Mouse (Mus musculus) heart, embryonic 12.5 days (tissue): ENCODE data around the gene Slc25a47. TPM values are rescaled to one million over a fixed set of nuclear protein-coding genes. Genes with fewer than 3 reads are reported as not detected.

Experiments used
- ATAC-seq: fragments of 200-750 bp; cut with Nextera tagmentation; 2 replicates; pipeline ENCODE4 v1.8.0; 2017; ENCODE audit warnings: moderate TSS enrichment, moderate library complexity; ENCODE audit not compliant: insufficient number of reproducible peaks, low FRiP score
- H3K27ac ChIP-seq: fragments of 300-500 bp; sonication (generic); 2 replicates; pipeline ENCODE4 v1.5.1; 2016; ENCODE audit warnings: mild to moderate bottlenecking, moderate library complexity; ENCODE audit not compliant: poor library complexity, severe bottlenecking
- H3K27me3 ChIP-seq: fragments of 300-500 bp; sonication (generic); replicated peaks from 2 replicates; pipeline ENCODE4 v1.6.1; 2016; ENCODE audit warnings: mild to moderate bottlenecking, moderate library complexity
- H3K36me3 ChIP-seq: fragments of 300-500 bp; sonication (generic); 2 replicates; pipeline ENCODE4 v1.6.1; 2016; ENCODE audit warnings: mild to moderate bottlenecking, moderate library complexity
- H3K4me1 ChIP-seq: fragments of 300-500 bp; sonication (generic); replicated peaks from 2 replicates; pipeline ENCODE4 v1.6.1; 2016; ENCODE audit warnings: mild to moderate bottlenecking
- H3K4me2 ChIP-seq: fragments of 300-500 bp; sonication (generic); 2 replicates; pipeline ENCODE4 v1.6.1; 2016; ENCODE audit warnings: mild to moderate bottlenecking, moderate library complexity
- H3K4me3 ChIP-seq: fragments of 300-500 bp; sonication (generic); 2 replicates; pipeline ENCODE4 v1.5.1; 2016; ENCODE audit warnings: mild to moderate bottlenecking
- H3K9ac ChIP-seq: fragments of 300-500 bp; sonication (generic); 2 replicates; pipeline ENCODE4 v1.6.1; 2016; ENCODE audit warnings: mild to moderate bottlenecking, moderate library complexity
- H3K9me3 ChIP-seq: fragments of 300-500 bp; sonication (generic); replicated peaks from 2 replicates; pipeline ENCODE4 v1.6.1; 2016; ENCODE audit warnings: mild to moderate bottlenecking, moderate library complexity
- WGBS: fragments of 180-500 bp; shearing (Covaris S2); methylation state at CpG from one replicate; pipeline ENCODE4 v1.1.7; 2016; 5-methylcytosine and 5-hydroxymethylcytosine counted together
- polyA plus RNA-seq: library from polyadenylated mRNA; unstranded; fragments of >200 nt; fragmentation: Nextera tagmentation; extraction: Ambion mirVana; gene quantifications from 2 replicates; pipeline ENCODE4 v1.2.1, GENCODE M21; 2016

Gene Slc25a47
- polyA plus RNA-seq, 1 experiment from 2014 or later = 5.4 TPM

DNA sequence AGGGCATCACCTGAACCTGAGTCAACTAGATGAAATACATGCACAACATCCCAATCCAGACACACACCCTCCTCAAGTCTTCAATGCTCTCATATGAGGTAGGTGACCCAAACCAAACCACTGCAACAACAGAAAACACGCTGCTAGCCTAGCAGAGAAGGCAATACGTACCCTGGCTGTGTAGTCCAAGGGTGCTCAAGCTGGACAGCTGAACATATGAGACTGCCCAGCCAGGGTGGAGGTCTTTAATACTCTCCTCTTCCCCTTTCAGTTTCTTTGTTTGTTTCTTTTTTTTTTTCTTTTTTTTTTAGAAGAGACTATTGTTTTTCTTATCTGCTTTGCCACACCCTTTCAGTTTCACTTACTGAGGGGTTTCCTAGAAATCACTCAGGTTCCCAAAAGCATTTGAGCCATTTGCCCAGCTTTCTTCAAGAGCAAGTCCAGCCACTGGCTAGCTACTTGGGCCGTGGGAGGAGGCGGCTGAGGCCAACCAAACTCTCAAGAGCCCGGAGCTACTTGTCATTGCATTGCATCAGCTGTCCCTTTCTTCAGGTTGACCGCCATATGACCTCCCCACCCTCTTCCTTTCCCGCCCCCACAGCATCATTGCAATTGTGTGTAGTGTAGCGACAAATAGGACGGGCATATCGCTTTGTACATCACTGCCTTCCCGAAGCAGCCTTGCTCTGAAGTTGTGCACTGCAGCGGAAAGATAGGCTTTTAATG is 57.3 kb downstream of the Slc25a47 start, which contains the start of gene Wdr25:
Wdr25 (plus strand) TSS at position 643 of the 726 bp plus-strand sequence.
- Histone ChIP-seq H3K27ac (0 out of 2 replicates have a peak within 1 kb of the TSS, but pooled peaks have one; percentile 39), H3K9me3 (no peaks in the 10 kb centered on the region), H3K9ac (peak within 1 kb of the TSS; percentile 88), H3K27me3 (no peaks in the 10 kb centered on the region), H3K4me2 (peak within 1 kb of the TSS; percentile 95), H3K36me3 (peaks cover 14% of the 10 kb centered on the region), H3K4me1 (peaks cover 22% of the 10 kb centered on the region), H3K4me3 (peak within 1 kb of the TSS; percentile 98)
- ATAC-seq = no peak
- 19% methylated on average over 12 of the region's 12 CpGs for WGBS

DNA sequence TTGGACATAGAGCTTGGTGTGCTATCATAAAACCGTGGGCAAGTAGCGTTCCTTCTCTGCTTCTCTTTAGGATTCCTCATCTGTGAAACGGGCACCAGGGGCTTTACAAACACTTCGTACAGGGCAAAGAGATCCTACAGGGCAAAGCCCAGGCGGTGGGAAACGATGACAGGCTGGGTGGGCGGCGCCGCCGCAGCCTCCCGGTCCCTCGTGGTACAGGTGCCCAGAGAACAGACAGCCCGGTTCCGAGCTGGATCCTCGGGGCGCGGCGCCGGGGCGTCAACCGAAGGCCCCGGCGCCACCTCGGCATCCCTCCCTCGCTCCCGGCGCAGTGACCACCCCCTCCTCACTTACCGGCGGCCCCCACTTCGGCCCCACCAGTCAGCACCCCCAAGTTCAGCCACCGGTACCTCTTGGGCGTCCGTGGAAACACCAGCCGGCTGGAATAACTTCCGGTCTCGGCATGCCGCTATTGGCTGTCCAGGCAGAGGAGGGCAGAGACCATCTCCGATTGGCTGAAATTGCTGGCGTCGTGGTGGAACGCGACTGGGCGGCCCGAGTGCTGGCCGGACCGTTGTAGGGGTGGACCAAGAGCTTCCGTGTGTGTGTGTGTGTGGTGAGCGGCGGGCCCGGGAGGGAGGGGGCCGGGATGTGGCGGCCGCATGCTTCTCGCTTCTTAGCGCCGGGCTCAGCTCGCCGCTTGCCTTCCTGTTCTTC is 58.0 kb downstream of the Slc25a47 start, which contains the start of gene Wars:
Wars (minus strand) TSS at position 460 of the 717 bp plus-strand sequence.
- peak within 1 kb of the TSS; percentile 98 for H3K4me3 ChIP-seq
- no peaks in the 10 kb centered on the region for H3K27me3 ChIP-seq
- peak within 1 kb of the TSS; percentile 95 for H3K4me2 ChIP-seq
- under 1% methylated on average over 56 of the region's 58 CpGs for WGBS
- ATAC-seq = peak; percentile 100
- H3K27ac ChIP-seq = 0 out of 2 replicates have a peak within 1 kb of the TSS, but pooled peaks have one; percentile 39
- H3K9me3 ChIP-seq = no peaks in the 10 kb centered on the region
- H3K36me3 ChIP-seq = peaks cover 9% of the 10 kb centered on the region
- peak within 1 kb of the TSS; percentile 88 for H3K9ac ChIP-seq
- H3K4me1 ChIP-seq = peaks cover 22% of the 10 kb centered on the region

DNA sequence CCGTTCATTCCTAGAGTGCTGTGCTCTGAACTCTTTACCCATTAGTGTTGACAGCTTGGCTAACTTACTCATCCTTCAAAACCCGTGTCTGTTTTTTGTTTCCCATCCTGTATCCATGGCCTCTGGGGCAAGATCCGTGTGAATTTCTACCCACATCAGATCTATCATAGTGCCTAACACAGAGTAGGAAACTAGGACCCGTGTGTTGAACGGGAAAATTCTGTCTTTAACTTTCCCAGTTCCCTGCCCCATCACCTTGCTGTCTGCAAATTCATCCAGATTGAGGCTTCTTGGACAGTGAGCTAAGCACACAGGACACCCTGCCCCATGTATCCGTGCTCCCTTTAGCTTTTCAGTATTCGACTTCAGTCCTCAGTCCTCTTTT is 58.6 kb downstream of the Slc25a47 start:
- Histone ChIP-seq H3K36me3 (peaks cover 8% of the 10 kb centered on the region; the same call in 1 of the 2 replicates), H3K27ac (0 out of 2 replicates have a peak overlapping the region, but pooled peaks have one; percentile 39), H3K4me1 (peaks cover 22% of the 10 kb centered on the region), H3K27me3 (no peaks in the 10 kb centered on the region), H3K4me3 (peak overlapping the region; percentile 98), H3K9me3 (no peaks in the 10 kb centered on the region), H3K9ac (peak overlapping the region; percentile 88), H3K4me2 (peak overlapping the region; percentile 95)
- WGBS = 2% methylated on average over 7 of the region's 7 CpGs
- ATAC-seq = peak; percentile 8; the same call in 1 of the 2 replicates

DNA sequence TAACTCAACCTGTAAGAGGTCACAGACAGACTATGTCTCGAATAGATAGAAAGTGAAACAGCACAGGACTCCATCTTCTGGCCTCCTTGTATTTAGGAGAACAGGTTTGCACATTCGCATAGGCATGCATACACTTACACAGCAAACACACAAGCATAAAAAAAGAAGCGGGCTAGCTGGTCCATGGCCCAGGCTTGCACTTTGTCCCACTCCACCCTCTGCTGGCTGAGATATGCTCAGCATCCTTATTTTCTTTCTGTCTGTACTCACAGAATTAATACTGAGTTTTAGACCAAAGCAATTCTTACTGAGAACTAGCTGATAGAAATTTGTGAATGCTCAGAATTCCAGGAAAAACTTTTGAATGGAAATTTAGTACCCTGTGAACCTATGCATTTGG is 60.2 kb downstream of the Slc25a47 start:
- 72% methylated on average over 3 of the region's 3 CpGs for WGBS
- no peak overlapping the region for H3K9ac ChIP-seq
- 0 out of 2 replicates have a peak, but pooled peaks cover 6% of the 10 kb centered on the region for H3K36me3 ChIP-seq
- H3K4me2 ChIP-seq = no peak overlapping the region
- H3K27me3 ChIP-seq = no peaks in the 10 kb centered on the region
- H3K4me1 ChIP-seq = peaks cover 22% of the 10 kb centered on the region
- no peak overlapping the region for H3K4me3 ChIP-seq
- no peak overlapping the region for H3K27ac ChIP-seq
- no peak for ATAC-seq
- no peaks in the 10 kb centered on the region for H3K9me3 ChIP-seq

DNA sequence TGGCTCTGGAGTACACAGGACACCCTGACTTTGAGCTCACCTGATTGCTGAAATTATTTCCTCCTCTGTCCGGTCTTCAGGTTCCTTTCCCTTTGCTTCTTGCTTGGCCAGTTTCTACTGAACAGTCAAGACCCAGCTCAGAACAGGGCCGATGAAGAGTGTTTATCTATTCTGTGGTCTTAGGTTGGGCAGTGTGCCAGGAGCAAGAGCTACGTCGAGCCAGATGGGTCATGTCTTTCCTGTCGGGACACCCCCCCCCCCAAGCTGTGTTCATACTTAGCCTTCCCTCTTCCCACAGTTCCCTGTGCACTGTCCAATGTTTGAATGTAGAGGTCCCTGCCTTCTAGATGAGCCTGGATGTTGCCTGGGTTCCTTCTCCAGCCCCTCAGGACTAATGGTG is 65.5 kb downstream of the Slc25a47 start:
- no peak overlapping the region for H3K27ac ChIP-seq
- 0 out of 2 replicates have a peak, but pooled peaks cover 6% of the 10 kb centered on the region for H3K27me3 ChIP-seq
- ATAC-seq = no peak; the same call in 1 of the 2 replicates
- no peak overlapping the region for H3K4me2 ChIP-seq
- 0 out of 2 replicates have a peak, but pooled peaks cover 6% of the 10 kb centered on the region for H3K36me3 ChIP-seq
- H3K4me3 ChIP-seq = no peak overlapping the region
- WGBS = 35% methylated on average over 5 of the region's 5 CpGs
- H3K9ac ChIP-seq = no peak overlapping the region; the same call in 1 of the 2 replicates
- H3K4me1 ChIP-seq = 0 out of 2 replicates have a peak, but pooled peaks cover 4% of the 10 kb centered on the region
- H3K9me3 ChIP-seq = no peaks in the 10 kb centered on the region

DNA sequence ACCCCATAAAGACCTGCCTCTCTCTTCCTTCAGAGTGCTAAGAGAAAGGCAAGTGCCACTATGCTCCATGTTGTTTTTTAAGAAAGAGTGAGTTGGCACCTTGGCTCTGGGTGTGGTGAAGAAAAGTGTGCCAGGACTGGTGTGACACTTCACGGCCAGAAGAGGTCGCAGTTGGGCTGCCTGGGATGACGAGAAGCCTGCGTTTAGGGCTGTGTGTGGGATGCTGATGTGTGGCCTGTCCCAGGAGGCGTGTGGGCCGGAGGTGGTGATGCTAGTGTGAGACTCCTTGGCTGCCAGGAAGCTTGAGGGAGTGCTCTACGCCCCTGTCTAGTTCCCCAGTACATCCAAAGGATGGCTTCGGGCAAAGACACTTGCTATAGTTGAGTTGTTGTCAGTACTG is 67.1 kb downstream of the Slc25a47 start:
- H3K4me3 ChIP-seq = no peak overlapping the region
- no peak overlapping the region for H3K9ac ChIP-seq
- no peak for ATAC-seq
- no peak overlapping the region for H3K27ac ChIP-seq
- H3K27me3 ChIP-seq = 0 out of 2 replicates have a peak, but pooled peaks cover 6% of the 10 kb centered on the region
- H3K4me1 ChIP-seq = 0 out of 2 replicates have a peak, but pooled peaks cover 4% of the 10 kb centered on the region
- no peaks in the 10 kb centered on the region for H3K9me3 ChIP-seq
- 18% methylated on average over 8 of the region's 8 CpGs for WGBS
- 0 out of 2 replicates have a peak, but pooled peaks cover 6% of the 10 kb centered on the region for H3K36me3 ChIP-seq
- H3K4me2 ChIP-seq = no peak overlapping the region

DNA sequence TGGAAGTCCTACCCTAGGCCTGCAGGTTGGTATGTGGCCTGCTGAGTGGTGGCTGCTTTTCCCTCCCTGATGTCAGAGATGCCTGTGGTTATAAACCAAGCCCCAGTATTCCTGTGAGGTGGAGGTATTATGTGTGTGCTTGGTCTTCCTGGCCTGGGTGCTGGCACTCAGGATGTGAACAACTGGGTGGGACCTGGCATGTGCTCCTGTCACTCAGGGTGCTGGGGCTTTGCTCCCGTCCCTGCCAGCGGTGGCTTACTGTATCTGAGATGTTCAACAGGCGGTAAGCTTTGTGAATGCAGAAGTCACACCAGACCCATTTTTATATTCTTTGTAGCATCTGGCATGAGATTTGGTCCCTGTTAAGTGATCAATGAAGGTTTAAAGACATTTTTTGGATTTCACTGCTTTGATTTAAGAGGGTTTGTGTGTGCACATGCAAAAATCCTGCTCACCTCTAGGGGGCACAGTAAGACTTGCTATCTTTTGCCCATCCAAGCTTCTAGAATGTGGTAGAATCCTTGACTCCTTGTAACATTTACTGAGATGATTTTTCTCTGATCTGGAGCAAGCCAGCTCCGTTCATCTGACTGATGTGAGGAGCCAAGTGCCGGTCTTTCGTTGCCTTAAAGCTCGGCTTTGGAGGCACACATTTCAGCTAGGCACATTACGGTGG is 67.9 kb downstream of the Slc25a47 start:
- Histone ChIP-seq H3K27ac (no peak overlapping the region), H3K9ac (no peak overlapping the region), H3K27me3 (0 out of 2 replicates have a peak, but pooled peaks cover 6% of the 10 kb centered on the region), H3K4me2 (no peak overlapping the region), H3K9me3 (no peaks in the 10 kb centered on the region), H3K4me1 (0 out of 2 replicates have a peak, but pooled peaks cover 4% of the 10 kb centered on the region), H3K4me3 (no peak overlapping the region), H3K36me3 (0 out of 2 replicates have a peak, but pooled peaks cover 4% of the 10 kb centered on the region)
- WGBS = 87% methylated on average over 8 of the region's 8 CpGs
- no peak for ATAC-seq

DNA sequence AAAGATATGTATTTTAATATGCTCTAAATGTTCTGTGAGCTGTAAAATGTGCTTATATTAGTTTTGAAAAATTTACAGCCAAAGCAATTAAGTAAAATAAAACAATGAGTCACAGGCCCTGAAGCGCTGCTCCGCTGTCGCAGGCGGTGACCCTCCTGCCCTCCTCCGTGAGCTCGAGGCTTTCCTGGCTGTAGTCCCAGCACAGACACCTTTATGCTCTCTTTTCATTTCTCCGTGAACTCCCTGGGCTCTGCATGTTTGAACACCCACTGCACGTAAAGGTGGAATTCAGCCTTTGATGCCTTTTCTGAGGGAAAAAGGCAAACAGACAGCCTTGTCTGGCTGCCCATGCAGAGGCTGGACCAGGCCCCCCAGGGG is 68.4 kb downstream of the Slc25a47 start:
- WGBS = 78% methylated on average over 8 of the region's 8 CpGs
- no peak for ATAC-seq
- no peak overlapping the region for H3K27ac ChIP-seq

DNA sequence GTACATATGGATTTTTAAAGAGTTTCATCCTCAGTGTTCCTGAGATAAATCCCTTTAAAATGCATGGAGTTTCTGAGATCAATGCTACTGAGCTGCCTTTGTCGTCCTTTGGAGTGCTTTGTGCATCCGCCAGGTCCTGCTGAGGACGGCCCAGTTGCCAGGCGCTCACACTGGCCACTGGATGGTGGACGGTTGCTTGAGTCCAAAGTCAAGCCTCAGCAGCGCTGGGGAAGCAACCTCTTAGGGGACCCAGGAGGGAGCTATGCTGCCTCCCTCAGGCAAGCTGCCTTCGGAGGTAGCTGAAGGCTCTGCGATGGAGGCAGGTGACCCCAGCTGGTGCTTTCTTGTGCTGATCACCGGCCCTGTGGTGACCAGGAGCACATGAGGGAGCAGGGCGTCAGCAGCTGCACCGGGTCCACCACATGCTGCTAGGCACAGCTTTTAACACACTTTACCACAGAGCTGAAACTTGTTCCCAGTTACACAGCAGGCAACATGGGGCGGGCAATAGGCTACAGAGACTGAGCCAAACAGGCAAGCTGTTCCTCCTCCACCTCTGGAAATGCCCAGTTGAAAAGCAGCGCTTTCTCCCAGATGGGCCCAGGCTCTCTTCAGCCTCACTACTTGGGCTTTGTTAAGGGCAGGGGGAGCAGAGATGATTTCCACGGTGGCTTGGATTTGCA is 69.9 kb downstream of the Slc25a47 start:
- H3K4me2 ChIP-seq = no peak overlapping the region
- WGBS = 56% methylated on average over 14 of the region's 14 CpGs
- no peaks in the 10 kb centered on the region for H3K36me3 ChIP-seq
- no peak overlapping the region for H3K4me3 ChIP-seq
- 0 out of 2 replicates have a peak overlapping the region, but pooled peaks have one; percentile 12 for H3K9ac ChIP-seq
- H3K4me1 ChIP-seq = 0 out of 2 replicates have a peak, but pooled peaks cover 4% of the 10 kb centered on the region
- H3K27me3 ChIP-seq = 0 out of 2 replicates have a peak, but pooled peaks cover 6% of the 10 kb centered on the region
- H3K27ac ChIP-seq = no peak overlapping the region
- H3K9me3 ChIP-seq = no peaks in the 10 kb centered on the region
- no peak for ATAC-seq

More for the DNA sequence above, 68.4 kb downstream of the Slc25a47 start:
- Histone ChIP-seq H3K9me3 (no peaks in the 10 kb centered on the region), H3K4me2 (no peak overlapping the region), H3K27me3 (0 out of 2 replicates have a peak, but pooled peaks cover 6% of the 10 kb centered on the region), H3K9ac (no peak overlapping the region), H3K36me3 (0 out of 2 replicates have a peak, but pooled peaks cover 4% of the 10 kb centered on the region), H3K4me3 (no peak overlapping the region), H3K4me1 (0 out of 2 replicates have a peak, but pooled peaks cover 4% of the 10 kb centered on the region)

DNA sequence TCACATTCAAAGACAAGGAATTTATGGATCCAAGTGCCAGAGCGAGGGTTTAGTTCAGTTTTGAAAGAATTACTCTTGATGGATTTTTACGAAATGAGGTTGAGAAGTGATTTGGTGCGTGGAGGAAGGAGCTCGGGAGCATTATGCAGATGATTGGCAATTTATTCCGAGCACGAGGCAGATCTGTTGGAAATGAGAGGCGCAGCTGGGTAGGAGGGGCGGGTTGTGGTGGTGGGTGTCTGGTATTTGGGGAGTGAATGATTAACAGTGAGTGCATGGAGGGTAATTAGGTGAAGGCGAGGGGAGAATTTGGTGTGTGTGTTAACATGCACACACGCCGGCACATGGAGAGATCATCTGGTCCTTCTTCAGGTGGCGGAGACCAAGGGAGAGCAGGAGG is 70.6 kb downstream of the Slc25a47 start:
- Histone ChIP-seq H3K27me3 (0 out of 2 replicates have a peak, but pooled peaks cover 6% of the 10 kb centered on the region), H3K36me3 (no peaks in the 10 kb centered on the region), H3K4me3 (no peak overlapping the region), H3K27ac (no peak overlapping the region), H3K9me3 (no peaks in the 10 kb centered on the region), H3K4me1 (0 out of 2 replicates have a peak, but pooled peaks cover 2% of the 10 kb centered on the region), H3K9ac (no peak overlapping the region), H3K4me2 (no peak overlapping the region)
- no peak for ATAC-seq
- WGBS = 77% methylated on average over 12 of the region's 12 CpGs
